Mouse (Mus musculus) erythroblast, embryonic 14.5 days (primary cell): Measurements from ENCODE around the gene Wdr37.

Experiments used
- GATA1 ChIP-seq: IDR thresholded peaks from 2 replicates; pipeline ENCODE4 v1.6.1; 2012; ENCODE audit warnings: low read length, inconsistent platforms, mixed read lengths
- TAL1 ChIP-seq: IDR thresholded peaks from 3 replicates; pipeline ENCODE4 v1.6.1; 2012; ENCODE audit warnings: low read length, inconsistent platforms, mixed read lengths

DNA sequence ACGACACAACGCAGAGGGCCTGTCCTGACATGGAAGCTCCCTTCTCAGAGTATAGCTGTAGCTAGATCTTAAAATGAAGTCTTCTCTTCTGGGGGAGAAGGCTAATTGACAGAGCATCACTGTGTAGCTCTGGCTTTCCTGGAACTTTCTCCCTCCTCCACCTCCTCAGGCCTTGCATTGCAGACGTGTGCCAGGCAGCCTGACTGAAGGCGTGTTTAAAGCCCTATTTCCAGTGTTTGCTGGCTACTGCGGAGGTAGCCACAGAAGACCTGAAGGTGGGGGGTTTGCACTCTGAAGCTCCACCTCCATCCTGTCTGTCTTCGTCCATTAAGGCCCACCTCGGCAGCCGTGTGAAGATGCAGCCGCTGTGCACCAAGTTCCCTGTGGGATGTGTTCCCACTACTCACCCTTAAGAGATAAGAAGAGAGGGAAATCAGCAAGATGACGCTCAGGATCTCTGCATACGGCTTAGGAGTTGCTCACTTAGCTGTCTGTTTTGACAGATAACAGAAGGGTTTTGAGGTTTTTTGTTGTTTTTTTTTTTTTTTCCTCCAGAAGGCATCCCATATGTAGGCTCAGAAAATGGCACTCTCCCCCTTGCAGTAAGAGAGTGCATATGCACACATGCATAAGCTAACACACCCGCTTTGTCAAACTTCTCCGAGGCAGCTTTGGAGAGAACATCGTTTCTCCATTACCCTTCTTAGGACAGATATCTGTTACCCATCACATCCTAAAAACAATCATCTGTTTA is 87.2 kb downstream of the Wdr37 start:
- no peak for TF ChIP-seq GATA1
- no peak for TF ChIP-seq TAL1
